Mouse (Mus musculus): ENCODE results near the gene Sema4b. TPM values are rescaled to one million over a fixed set of nuclear protein-coding genes. Genes with fewer than 3 reads are reported as not detected.

Gene Sema4b
- total and polyA plus RNA-seq, 2 experiments from 2014 or later, result 11.7 to 17.5 TPM

DNA sequence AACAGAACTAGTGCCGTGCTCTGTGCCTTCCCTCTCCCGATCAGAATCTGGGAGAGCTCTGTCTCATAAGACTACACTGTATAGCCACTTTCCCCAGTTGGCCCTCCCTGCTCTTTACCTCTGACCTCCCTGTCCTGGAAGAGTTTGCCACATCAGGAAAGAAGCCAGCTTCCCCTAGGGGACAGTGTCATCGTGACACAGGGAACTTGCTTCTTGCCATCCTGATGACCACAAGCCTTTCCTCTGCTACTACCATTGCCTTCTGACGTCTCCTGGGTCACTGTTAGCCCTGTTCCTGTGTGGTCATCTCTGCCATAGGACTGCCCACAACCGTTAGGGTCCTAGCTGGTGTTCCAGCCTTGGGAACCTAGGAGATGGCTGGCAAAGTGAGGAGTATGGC lies 16.3 kb downstream of the Sema4b start:
- Histone ChIP-seq H3K27ac (ENCODE audit: low read depth) (no peak overlapping the region), H3K4me2 (ENCODE audit: low read depth, low read length) (no peak overlapping the region), H3K9ac (replicated peaks; ENCODE audit: low read depth, low read length) (no peak overlapping the region), H3K27me3 (ENCODE audit: control insufficient read depth, insufficient read depth, low read length) (no peaks in the 10 kb centered on the region), H3K4me3 (ENCODE audit: low read depth, low read length) (no peak overlapping the region), H3K36me3 (replicated peaks; ENCODE audit: control insufficient read depth, insufficient read depth, low read length) (no peaks in the 10 kb centered on the region), H3K9me3 (replicated peaks; ENCODE audit: control insufficient read depth, low read length) (no peaks in the 10 kb centered on the region), H3K4me1 (ENCODE audit: control insufficient read depth, insufficient read depth) (peaks cover 27% of the 10 kb centered on the region)
- DNase-seq (ENCODE audit: low spot score), result no peak
- no peak for ATAC-seq (ENCODE audit: insufficient read depth, low read depth)
- WGBS, result 83% methylated on average over 5 of the region's 5 CpGs
- no peak for TF ChIP-seq EP300 (IDR thresholded peaks at IDR 0.05; ENCODE audit: low read depth)
- TF ChIP-seq CTCF (IDR thresholded peaks at IDR 0.05; ENCODE audit: low read depth), result no peak

DNA sequence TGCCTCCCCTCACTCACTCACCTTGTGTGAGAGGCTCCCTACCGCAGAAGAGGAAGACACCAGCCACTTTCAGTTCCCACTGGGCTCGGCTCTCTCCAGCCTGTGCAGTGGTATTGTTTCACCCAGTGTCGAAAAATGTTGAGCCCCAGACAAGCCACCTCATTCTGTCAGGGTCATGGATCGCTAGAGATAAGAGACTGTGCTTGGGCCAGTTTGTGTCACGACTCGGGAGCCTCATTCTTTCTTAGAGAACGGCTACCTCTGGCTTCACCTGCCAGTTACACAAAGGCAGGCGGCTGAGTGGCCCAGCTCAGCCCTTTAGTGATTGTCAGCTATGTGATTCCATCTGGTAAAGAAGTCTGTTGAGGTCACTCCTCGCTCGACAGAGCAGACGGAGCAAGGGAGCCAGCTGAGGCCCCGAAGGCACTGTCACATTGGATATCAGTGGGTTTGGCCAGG lies 17.0 kb downstream of the Sema4b start:
- no peak for ATAC-seq (ENCODE audit: insufficient read depth, low read depth)
- Histone ChIP-seq H3K27ac (ENCODE audit: low read depth) (no peak overlapping the region), H3K36me3 (replicated peaks; ENCODE audit: control insufficient read depth, insufficient read depth, low read length) (no peaks in the 10 kb centered on the region), H3K9me3 (replicated peaks; ENCODE audit: control insufficient read depth, low read length) (no peaks in the 10 kb centered on the region), H3K4me2 (ENCODE audit: low read depth, low read length) (no peak overlapping the region), H3K4me1 (ENCODE audit: control insufficient read depth, insufficient read depth) (peaks cover 33% of the 10 kb centered on the region), H3K27me3 (ENCODE audit: control insufficient read depth, insufficient read depth, low read length) (no peaks in the 10 kb centered on the region), H3K4me3 (ENCODE audit: low read depth, low read length) (no peak overlapping the region), H3K9ac (replicated peaks; ENCODE audit: low read depth, low read length) (no peak overlapping the region)
- 48% methylated on average over 12 of the region's 12 CpGs for WGBS
- DNase-seq (ENCODE audit: low spot score), result no peak
- TF ChIP-seq CTCF (IDR thresholded peaks at IDR 0.05; ENCODE audit: low read depth) (no peak), EP300 (IDR thresholded peaks at IDR 0.05; ENCODE audit: low read depth) (no peak)

DNA sequence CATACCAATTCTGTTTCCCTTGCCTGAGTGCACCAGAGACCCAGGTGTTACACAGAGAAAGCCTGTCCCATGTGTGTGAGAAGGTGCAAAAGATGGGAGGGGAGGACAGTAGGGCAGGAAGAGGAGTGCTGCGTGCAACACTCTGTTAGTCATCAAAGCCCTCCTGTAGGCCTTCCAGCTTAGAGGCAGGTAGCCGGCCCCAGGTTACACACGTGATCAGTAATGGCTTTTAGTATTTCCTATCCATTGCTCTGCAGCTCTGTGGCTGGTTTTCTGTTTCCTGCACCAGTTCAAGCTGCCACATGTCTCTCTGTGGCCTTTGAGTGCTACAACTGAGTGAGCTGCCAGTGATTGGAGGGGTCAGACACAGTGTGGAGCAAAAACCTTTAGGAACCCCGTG lies 17.7 kb downstream of the Sema4b start:
- Histone ChIP-seq H3K27me3 (ENCODE audit: control insufficient read depth, insufficient read depth, low read length) (no peaks in the 10 kb centered on the region), H3K27ac (ENCODE audit: low read depth) (no peak overlapping the region), H3K9me3 (replicated peaks; ENCODE audit: control insufficient read depth, low read length) (no peaks in the 10 kb centered on the region), H3K4me1 (ENCODE audit: control insufficient read depth, insufficient read depth) (peaks cover 38% of the 10 kb centered on the region), H3K4me3 (ENCODE audit: low read depth, low read length) (no peak overlapping the region), H3K9ac (replicated peaks; ENCODE audit: low read depth, low read length) (no peak overlapping the region), H3K36me3 (replicated peaks; ENCODE audit: control insufficient read depth, insufficient read depth, low read length) (no peaks in the 10 kb centered on the region), H3K4me2 (ENCODE audit: low read depth, low read length) (no peak overlapping the region)
- TF ChIP-seq CTCF (IDR thresholded peaks at IDR 0.05; ENCODE audit: low read depth) (no peak), EP300 (IDR thresholded peaks at IDR 0.05; ENCODE audit: low read depth) (no peak)
- no peak for ATAC-seq (ENCODE audit: insufficient read depth, low read depth)
- no peak for DNase-seq (ENCODE audit: low spot score)
- WGBS, result 81% methylated on average over 4 of the region's 4 CpGs

DNA sequence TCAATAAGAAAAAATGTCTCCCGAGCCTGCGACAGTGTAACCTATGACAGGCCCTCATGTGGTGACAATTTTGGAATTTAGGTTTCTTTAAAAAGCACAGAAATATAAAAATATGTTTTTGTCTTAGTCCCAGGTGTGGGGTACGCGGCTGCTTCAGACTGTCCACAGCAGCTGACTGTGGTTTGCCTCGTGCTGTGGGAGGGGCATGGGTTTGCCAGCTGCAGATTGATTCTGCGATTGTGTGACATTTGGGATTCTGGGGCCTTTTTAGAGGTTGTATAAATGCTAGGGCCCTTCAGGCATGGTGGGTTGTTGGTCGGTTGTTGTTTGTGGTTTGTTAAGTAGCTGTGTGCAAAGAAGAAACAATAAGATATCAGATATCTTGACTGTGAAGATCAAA lies 18.3 kb downstream of the Sema4b start:
- 89% methylated on average over 7 of the region's 7 CpGs for WGBS
- TF ChIP-seq CTCF (IDR thresholded peaks at IDR 0.05; ENCODE audit: low read depth), result no peak
- TF ChIP-seq EP300 (IDR thresholded peaks at IDR 0.05; ENCODE audit: low read depth), result no peak
- ATAC-seq (ENCODE audit: insufficient read depth, low read depth) (no peak), DNase-seq (ENCODE audit: low spot score) (no peak)
- H3K9me3 ChIP-seq (replicated peaks; ENCODE audit: control insufficient read depth, low read length), result no peaks in the 10 kb centered on the region
- H3K27ac ChIP-seq (ENCODE audit: low read depth), result no peak overlapping the region
- H3K9ac ChIP-seq (replicated peaks; ENCODE audit: low read depth, low read length), result no peak overlapping the region
- no peaks in the 10 kb centered on the region for H3K36me3 ChIP-seq (replicated peaks; ENCODE audit: control insufficient read depth, insufficient read depth, low read length)
- no peak overlapping the region for H3K4me2 ChIP-seq (ENCODE audit: low read depth, low read length)
- H3K4me1 ChIP-seq (ENCODE audit: control insufficient read depth, insufficient read depth), result peaks cover 40% of the 10 kb centered on the region
- no peaks in the 10 kb centered on the region for H3K27me3 ChIP-seq (ENCODE audit: control insufficient read depth, insufficient read depth, low read length)
- no peak overlapping the region for H3K4me3 ChIP-seq (ENCODE audit: low read depth, low read length)

DNA sequence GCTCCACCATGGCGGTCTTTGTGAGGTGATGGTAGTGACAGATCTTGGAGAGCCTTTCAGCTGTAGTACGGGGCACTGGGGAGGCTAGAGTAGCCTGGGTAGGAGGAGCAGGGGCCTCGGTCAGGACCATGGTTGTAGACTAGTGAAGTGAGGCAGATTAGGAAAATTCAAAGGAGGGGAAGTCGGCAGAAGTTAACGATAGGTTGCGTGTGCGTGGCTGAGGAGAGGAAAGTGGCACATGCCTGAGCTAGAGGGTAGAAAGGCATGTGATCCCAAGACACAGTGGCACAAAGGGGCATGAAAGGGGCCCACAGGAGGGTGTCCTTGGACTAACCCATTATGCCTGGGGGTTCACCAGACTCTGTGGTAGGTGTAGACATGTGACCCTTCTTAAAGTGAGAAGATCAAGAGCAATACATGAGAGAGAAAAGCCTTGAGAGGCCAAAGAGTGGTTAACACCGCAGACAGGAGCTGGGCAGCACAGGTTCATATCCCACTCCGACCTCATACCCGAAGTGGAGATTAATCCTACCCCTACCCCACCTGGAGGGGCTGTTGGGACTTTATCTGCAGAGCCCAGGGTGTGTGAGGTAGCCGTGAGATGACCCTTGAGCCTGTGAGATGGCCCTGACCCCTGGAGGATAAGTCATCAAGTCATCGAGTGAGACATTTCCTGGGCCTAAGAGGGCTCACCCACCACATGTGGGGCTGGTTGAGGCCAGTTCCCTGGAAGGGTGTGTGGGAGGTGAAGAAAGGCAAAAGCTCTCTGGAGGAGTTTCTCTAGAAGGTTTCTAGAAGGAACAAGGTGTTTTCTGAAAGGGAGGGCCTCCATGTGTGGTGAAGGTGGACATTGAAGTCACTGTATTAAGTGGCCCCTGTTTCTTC lies 19.3 kb downstream of the Sema4b start:
- no peak for DNase-seq (ENCODE audit: low spot score)
- Histone ChIP-seq H3K9me3 (replicated peaks; ENCODE audit: control insufficient read depth, low read length) (no peaks in the 10 kb centered on the region), H3K27me3 (ENCODE audit: control insufficient read depth, insufficient read depth, low read length) (no peaks in the 10 kb centered on the region), H3K4me1 (ENCODE audit: control insufficient read depth, insufficient read depth) (peaks cover 40% of the 10 kb centered on the region), H3K9ac (replicated peaks; ENCODE audit: low read depth, low read length) (no peak overlapping the region), H3K4me2 (ENCODE audit: low read depth, low read length) (no peak overlapping the region), H3K36me3 (replicated peaks; ENCODE audit: control insufficient read depth, insufficient read depth, low read length) (no peaks in the 10 kb centered on the region), H3K4me3 (ENCODE audit: low read depth, low read length) (no peak overlapping the region), H3K27ac (ENCODE audit: low read depth) (no peak overlapping the region)
- TF ChIP-seq CTCF (IDR thresholded peaks at IDR 0.05; ENCODE audit: low read depth) (no peak), EP300 (IDR thresholded peaks at IDR 0.05; ENCODE audit: low read depth) (no peak)
- 75% methylated on average over 12 of the region's 12 CpGs for whole genome bisulfite sequencing
- ATAC-seq (ENCODE audit: insufficient read depth, low read depth), result no peak

Measured in heart, postnatal 0 days (tissue).